Mouse (Mus musculus) liver, embryonic 12.5 days (tissue): Measurements from ENCODE around the gene Faap100. TPM values are rescaled to one million over a fixed set of nuclear protein-coding genes. Genes with fewer than 3 reads are reported as not detected.

Experiments
- ATAC-seq: fragments of 200-750 bp; cut with Nextera tagmentation; 2 replicates; pipeline ENCODE4 v1.8.0; 2017; ENCODE audit warnings: moderate number of reproducible peaks, mild to moderate bottlenecking, moderate library complexity
- H3K27ac ChIP-seq: fragments of 300-500 bp; sonication (generic); 2 replicates; pipeline ENCODE4 v1.5.1; 2016; ENCODE audit warnings: mild to moderate bottlenecking
- H3K27me3 ChIP-seq: fragments of 300-500 bp; sonication (generic); replicated peaks from 2 replicates; pipeline ENCODE4 v1.6.1; 2016; ENCODE audit warnings: mild to moderate bottlenecking, moderate library complexity
- H3K36me3 ChIP-seq: fragments of 300-500 bp; sonication (generic); 2 replicates; pipeline ENCODE4 v1.6.1; 2016; ENCODE audit warnings: mild to moderate bottlenecking, moderate library complexity
- H3K4me1 ChIP-seq: fragments of 300-500 bp; sonication (generic); 2 replicates; pipeline ENCODE4 v1.6.1; 2016
- H3K4me2 ChIP-seq: fragments of 300-500 bp; sonication (generic); 2 replicates; pipeline ENCODE4 v1.6.1; 2016; ENCODE audit warnings: mild to moderate bottlenecking, moderate library complexity
- H3K4me3 ChIP-seq: fragments of 300-500 bp; sonication (generic); 2 replicates; pipeline ENCODE4 v1.5.1; 2016; ENCODE audit warnings: mild to moderate bottlenecking, moderate library complexity
- H3K9ac ChIP-seq: fragments of 300-500 bp; sonication (generic); 2 replicates; pipeline ENCODE4 v1.6.1; 2016; ENCODE audit warnings: mild to moderate bottlenecking, moderate library complexity
- H3K9me3 ChIP-seq: fragments of 300-500 bp; sonication (generic); replicated peaks from 2 replicates; pipeline ENCODE4 v1.6.1; 2016; ENCODE audit warnings: mild to moderate bottlenecking, moderate library complexity
- WGBS: fragments of 180-500 bp; shearing (Covaris S2); methylation state at CpG from one replicate; pipeline ENCODE4 v1.1.7; 2016; ENCODE audit not compliant: insufficient replicate concordance; 5-methylcytosine and 5-hydroxymethylcytosine counted together
- polyA plus RNA-seq: library from polyadenylated mRNA; unstranded; fragments of >200 nt; fragmentation: Nextera tagmentation; extraction: Ambion mirVana; gene quantifications from 2 replicates; pipeline ENCODE4 v1.2.1, GENCODE M21; 2016

The Faap100 gene
- polyA plus RNA-seq, 1 experiment from 2014 or later, result 12.8 TPM

- Histone ChIP-seq H3K36me3 (peaks cover 96% of the 10 kb centered on the region), H3K9ac (no peak overlapping the region), H3K4me3 (no peak overlapping the region), H3K27me3 (no peaks in the 10 kb centered on the region), H3K9me3 (no peaks in the 10 kb centered on the region), H3K4me2 (no peak overlapping the region), H3K4me1 (peaks cover 33% of the 10 kb centered on the region), H3K27ac (no peak overlapping the region)
- no peak for ATAC-seq
- WGBS, result 72% methylated on average over 2 of the region's 2 CpGs
Measured at GRCm38 (mm10) chr11:120397602-120398001, 19.0 kb upstream of the Faap100 start.

GRCm38 (mm10) chr11:120395661-120396060, 17.1 kb upstream of the Faap100 start:
- Histone ChIP-seq H3K4me1 (peaks cover 27% of the 10 kb centered on the region), H3K4me3 (no peak overlapping the region), H3K4me2 (no peak overlapping the region), H3K9me3 (no peaks in the 10 kb centered on the region), H3K27me3 (no peaks in the 10 kb centered on the region), H3K36me3 (peaks cover 91% of the 10 kb centered on the region), H3K27ac (no peak overlapping the region), H3K9ac (no peak overlapping the region)
- 79% methylated on average over 4 of the region's 4 CpGs for WGBS
- ATAC-seq, result no peak

- Histone ChIP-seq H3K36me3 (peaks cover 86% of the 10 kb centered on the region), H3K4me3 (no peak overlapping the region), H3K27ac (no peak overlapping the region), H3K27me3 (no peaks in the 10 kb centered on the region), H3K4me2 (no peak overlapping the region), H3K9ac (no peak overlapping the region), H3K9me3 (no peaks in the 10 kb centered on the region), H3K4me1 (peaks cover 10% of the 10 kb centered on the region)
- 88% methylated on average over 9 of the region's 9 CpGs for WGBS
- ATAC-seq, result no peak
Measured at GRCm38 (mm10) chr11:120388580-120388979, 10.0 kb upstream of the Faap100 start.

- H3K27ac ChIP-seq, result peak overlapping the region; percentile 67
- peak overlapping the region; percentile 24; the same call in 1 of the 2 replicates for H3K9ac ChIP-seq
- WGBS, result 50% methylated on average over 2 of the region's 2 CpGs
- H3K9me3 ChIP-seq, result no peaks in the 10 kb centered on the region
- no peak overlapping the region for H3K4me2 ChIP-seq
- H3K4me1 ChIP-seq, result peaks cover 10% of the 10 kb centered on the region
- H3K4me3 ChIP-seq, result no peak overlapping the region
- peaks cover 86% of the 10 kb centered on the region for H3K36me3 ChIP-seq
- H3K27me3 ChIP-seq, result no peaks in the 10 kb centered on the region
- peak; percentile 51; the same call in 1 of the 2 replicates for ATAC-seq
Measured at GRCm38 (mm10) chr11:120387157-120387556, 8.6 kb upstream of the Faap100 start.

GRCm38 (mm10) chr11:120386632-120387031, 8.1 kb upstream of the Faap100 start:
- Histone ChIP-seq H3K27me3 (no peaks in the 10 kb centered on the region), H3K36me3 (peaks cover 86% of the 10 kb centered on the region), H3K4me3 (no peak overlapping the region), H3K4me2 (no peak overlapping the region), H3K27ac (no peak overlapping the region), H3K9me3 (no peaks in the 10 kb centered on the region), H3K4me1 (peaks cover 10% of the 10 kb centered on the region), H3K9ac (no peak overlapping the region)
- no peak for ATAC-seq
- WGBS, result 89% methylated on average over 6 of the region's 6 CpGs

GRCm38 (mm10) chr11:120382509-120382908, 3.9 kb upstream of the Faap100 start:
- H3K9ac ChIP-seq, result no peak overlapping the region
- 88% methylated on average over 9 of the region's 9 CpGs for WGBS
- H3K27me3 ChIP-seq, result no peaks in the 10 kb centered on the region
- H3K27ac ChIP-seq, result no peak overlapping the region
- no peaks in the 10 kb centered on the region for H3K9me3 ChIP-seq
- no peak overlapping the region for H3K4me2 ChIP-seq
- H3K4me1 ChIP-seq, result peaks cover 26% of the 10 kb centered on the region
- ATAC-seq, result no peak
- H3K4me3 ChIP-seq, result no peak overlapping the region
- peaks cover 78% of the 10 kb centered on the region for H3K36me3 ChIP-seq

GRCm38 (mm10) chr11:120381157-120381556, 2.6 kb upstream of the Faap100 start:
- Histone ChIP-seq H3K4me2 (no peak overlapping the region), H3K9ac (no peak overlapping the region), H3K27me3 (no peaks in the 10 kb centered on the region), H3K4me1 (peaks cover 26% of the 10 kb centered on the region), H3K4me3 (no peak overlapping the region), H3K9me3 (no peaks in the 10 kb centered on the region), H3K36me3 (peaks cover 75% of the 10 kb centered on the region), H3K27ac (no peak overlapping the region)
- ATAC-seq, result no peak
- 93% methylated on average over 4 of the region's 4 CpGs for WGBS

- no peak for ATAC-seq
- no peaks in the 10 kb centered on the region for H3K27me3 ChIP-seq
- no peak overlapping the region for H3K9ac ChIP-seq
- H3K4me3 ChIP-seq, result no peak overlapping the region
- H3K4me2 ChIP-seq, result no peak overlapping the region
- peaks cover 74% of the 10 kb centered on the region for H3K36me3 ChIP-seq
- WGBS, result 89% methylated on average over 3 of the region's 3 CpGs
- no peaks in the 10 kb centered on the region for H3K9me3 ChIP-seq
- no peak overlapping the region for H3K27ac ChIP-seq
- H3K4me1 ChIP-seq, result peaks cover 26% of the 10 kb centered on the region
Measured at GRCm38 (mm10) chr11:120380271-120380670, 1.7 kb upstream of the Faap100 start.

- H3K4me2 ChIP-seq, result peak overlapping the region; percentile 98
- peak overlapping the region; percentile 52; the same call in 1 of the 2 replicates for H3K27ac ChIP-seq
- H3K36me3 ChIP-seq, result peaks cover 74% of the 10 kb centered on the region
- 2% methylated on average over 39 of the region's 40 CpGs for WGBS
- peaks cover 26% of the 10 kb centered on the region for H3K4me1 ChIP-seq
- peak overlapping the region; percentile 74 for H3K9ac ChIP-seq
- no peaks in the 10 kb centered on the region for H3K9me3 ChIP-seq
- H3K4me3 ChIP-seq, result peak overlapping the region; percentile 74
- H3K27me3 ChIP-seq, result no peaks in the 10 kb centered on the region
- ATAC-seq, result peak; percentile 66
Measured at GRCm38 (mm10) chr11:120378031-120378610, 443 bp downstream of the Faap100 start.

GRCm38 (mm10) chr11:120377337-120377736, 1.2 kb downstream of the Faap100 start:
- no peak overlapping the region for H3K27ac ChIP-seq
- ATAC-seq, result no peak
- no peaks in the 10 kb centered on the region for H3K27me3 ChIP-seq
- peaks cover 26% of the 10 kb centered on the region for H3K4me1 ChIP-seq
- H3K9ac ChIP-seq, result peak overlapping the region; percentile 74; the same call in 1 of the 2 replicates
- peak overlapping the region; percentile 98 for H3K4me2 ChIP-seq
- H3K4me3 ChIP-seq, result peak overlapping the region; percentile 74; the same call in 1 of the 2 replicates
- H3K36me3 ChIP-seq, result peaks cover 74% of the 10 kb centered on the region
- H3K9me3 ChIP-seq, result no peaks in the 10 kb centered on the region
- WGBS, result 58% methylated on average over 10 of the region's 10 CpGs

- Histone ChIP-seq H3K4me3 (no peak overlapping the region), H3K9ac (peak overlapping the region; percentile 2; the same call in 1 of the 2 replicates), H3K27ac (no peak overlapping the region), H3K4me1 (peaks cover 26% of the 10 kb centered on the region), H3K4me2 (peak overlapping the region; percentile 98; the same call in 1 of the 2 replicates), H3K27me3 (no peaks in the 10 kb centered on the region), H3K9me3 (no peaks in the 10 kb centered on the region), H3K36me3 (peaks cover 74% of the 10 kb centered on the region)
- no peak for ATAC-seq
- 81% methylated on average over 17 of the region's 17 CpGs for WGBS
Measured at GRCm38 (mm10) chr11:120376302-120377160, 2.0 kb downstream of the Faap100 start.

- Histone ChIP-seq H3K27ac (no peak overlapping the region), H3K27me3 (no peaks in the 10 kb centered on the region), H3K36me3 (peaks cover 67% of the 10 kb centered on the region), H3K4me2 (no peak overlapping the region), H3K4me1 (peaks cover 26% of the 10 kb centered on the region), H3K4me3 (no peak overlapping the region), H3K9ac (no peak overlapping the region), H3K9me3 (no peaks in the 10 kb centered on the region)
- 85% methylated on average over 10 of the region's 10 CpGs for WGBS
- ATAC-seq, result no peak
Measured at GRCm38 (mm10) chr11:120375324-120375723, 3.2 kb downstream of the Faap100 start.
